Mouse (Mus musculus) midbrain, embryonic 12.5 days (tissue): ENCODE results near the gene Sypl2. TPM values are rescaled to one million over a fixed set of nuclear protein-coding genes. Genes with fewer than 3 reads are reported as not detected.

Experiments used
- ATAC-seq: fragments of 200-750 bp; cut with Nextera tagmentation; 2 replicates; pipeline ENCODE4 v1.8.0; 2017; ENCODE audit warnings: low read depth, moderate TSS enrichment, moderate library complexity; ENCODE audit not compliant: low FRiP score
- H3K27ac ChIP-seq: fragments of 300-500 bp; sonication (generic); replicated peaks from 2 replicates; pipeline ENCODE4 v1.5.1; 2016; ENCODE audit warnings: mild to moderate bottlenecking
- H3K27me3 ChIP-seq: fragments of 300-500 bp; sonication (generic); 2 replicates; pipeline ENCODE4 v1.6.1; 2016; ENCODE audit warnings: mild to moderate bottlenecking
- H3K36me3 ChIP-seq: fragments of 300-500 bp; sonication (generic); 2 replicates; pipeline ENCODE4 v1.6.1; 2016
- H3K4me1 ChIP-seq: fragments of 300-500 bp; sonication (generic); 2 replicates; pipeline ENCODE4 v1.6.1; 2016
- H3K4me2 ChIP-seq: fragments of 300-500 bp; sonication (generic); replicated peaks from 2 replicates; pipeline ENCODE4 v1.6.1; 2016; ENCODE audit warnings: mild to moderate bottlenecking, moderate library complexity
- H3K4me3 ChIP-seq: fragments of 300-500 bp; sonication (generic); 2 replicates; pipeline ENCODE4 v1.5.1; 2016; ENCODE audit warnings: mild to moderate bottlenecking
- H3K9ac ChIP-seq: fragments of 300-500 bp; sonication (generic); replicated peaks from 2 replicates; pipeline ENCODE4 v1.6.1; 2016; ENCODE audit warnings: mild to moderate bottlenecking, moderate library complexity
- H3K9me3 ChIP-seq: fragments of 300-500 bp; sonication (generic); 2 replicates; pipeline ENCODE4 v1.6.1; 2016; ENCODE audit warnings: mild to moderate bottlenecking
- WGBS: fragments of 180-500 bp; shearing (Covaris S2); methylation state at CpG from one replicate; pipeline ENCODE4 v1.1.7; 2016; 5-methylcytosine and 5-hydroxymethylcytosine counted together
- polyA plus RNA-seq: library from polyadenylated mRNA; unstranded; fragments of >200 nt; fragmentation: Nextera tagmentation; extraction: Ambion mirVana; gene quantifications from 2 replicates; pipeline ENCODE4 v1.2.1, GENCODE M21; 2016

Sypl2 gene
- polyA plus RNA-seq, 1 experiment from 2014 or later: 2.0 TPM

- 12% methylated on average over 9 of the region's 11 CpGs for WGBS
- Histone ChIP-seq H3K4me1 (peaks cover 47% of the 10 kb centered on the region), H3K27me3 (no peaks in the 10 kb centered on the region; the same call in 1 of the 2 replicates), H3K27ac (peak overlapping the region; percentile 81), H3K36me3 (no peaks in the 10 kb centered on the region), H3K9me3 (no peaks in the 10 kb centered on the region), H3K4me3 (no peak overlapping the region), H3K4me2 (0 out of 2 replicates have a peak overlapping the region, but pooled peaks have one; percentile 24), H3K9ac (no peak overlapping the region; the same call in 1 of the 2 replicates)
- ATAC-seq: peak; percentile 66
These were observed 59.8 kb downstream of the Sypl2 start for GRCm38 (mm10) chr3:108166486-108167211.

GRCm38 (mm10) chr3:108165532-108166315 is 60.7 kb downstream of the Sypl2 start:
- Histone ChIP-seq H3K27ac (peak overlapping the region; percentile 81), H3K36me3 (no peaks in the 10 kb centered on the region), H3K9me3 (no peaks in the 10 kb centered on the region), H3K4me3 (no peak overlapping the region), H3K9ac (no peak overlapping the region; the same call in 1 of the 2 replicates), H3K4me1 (peaks cover 47% of the 10 kb centered on the region), H3K4me2 (no peak overlapping the region), H3K27me3 (no peaks in the 10 kb centered on the region; the same call in 1 of the 2 replicates)
- 26% methylated on average over 10 of the region's 10 CpGs for WGBS
- ATAC-seq: peak; percentile 18; the same call in 1 of the 2 replicates

- no peak overlapping the region for H3K9ac ChIP-seq
- 30% methylated on average over 9 of the region's 9 CpGs for WGBS
- H3K27me3 ChIP-seq: no peaks in the 10 kb centered on the region; the same call in 1 of the 2 replicates
- H3K27ac ChIP-seq: 0 out of 2 replicates have a peak overlapping the region, but pooled peaks have one; percentile 81
- peaks cover 47% of the 10 kb centered on the region for H3K4me1 ChIP-seq
- ATAC-seq: peak; percentile 65
- no peaks in the 10 kb centered on the region for H3K36me3 ChIP-seq
- H3K9me3 ChIP-seq: no peaks in the 10 kb centered on the region
- no peak overlapping the region for H3K4me3 ChIP-seq
- peak overlapping the region; percentile 38; the same call in 1 of the 2 replicates for H3K4me2 ChIP-seq
These were observed 61.6 kb downstream of the Sypl2 start for GRCm38 (mm10) chr3:108164807-108165206.

- no peak for ATAC-seq
- peaks cover 44% of the 10 kb centered on the region for H3K4me1 ChIP-seq
- no peaks in the 10 kb centered on the region; the same call in 1 of the 2 replicates for H3K27me3 ChIP-seq
- H3K36me3 ChIP-seq: no peaks in the 10 kb centered on the region
- H3K4me2 ChIP-seq: no peak overlapping the region
- H3K4me3 ChIP-seq: no peak overlapping the region
- 62% methylated on average over 5 of the region's 5 CpGs for WGBS
- no peak overlapping the region for H3K9ac ChIP-seq
- H3K27ac ChIP-seq: no peak overlapping the region
- no peaks in the 10 kb centered on the region for H3K9me3 ChIP-seq
These were observed 62.4 kb downstream of the Sypl2 start for GRCm38 (mm10) chr3:108164091-108164490.

Other genes with a start within 250 kb of the Sypl2 start
- 10.5 and 15.6 TPM in 2 replicates for gene Gstm2, start 240.2 kb downstream of the Sypl2 start, polyA plus RNA-seq
- 22.5 and 25.5 TPM in 2 replicates for gene Gstm1, start 208.7 kb downstream of the Sypl2 start, polyA plus RNA-seq
- 12.6 and 13.5 TPM in 2 replicates for gene Gstm4, start 181.8 kb downstream of the Sypl2 start, polyA plus RNA-seq
- 50.7 and 51.5 TPM in 2 replicates for gene Ampd2, start 140.0 kb downstream of the Sypl2 start, polyA plus RNA-seq
- 0.41 and 0.50 TPM in 2 replicates for gene Gnat2, start 133.9 kb downstream of the Sypl2 start, polyA plus RNA-seq
- gene Gnai3, start 80.5 kb downstream of the Sypl2 start, polyA plus RNA-seq: 189 and 199 TPM in 2 replicates
- 0.80 and 1.0 TPM in 2 replicates for gene Gpr61, start 71.8 kb downstream of the Sypl2 start, polyA plus RNA-seq
- gene Amigo1, start 40.3 kb downstream of the Sypl2 start, polyA plus RNA-seq: 7.5 and 9.3 TPM in 2 replicates
- 5.6 TPM in 2 replicates for gene Cyb561d1, start 25.4 kb downstream of the Sypl2 start, polyA plus RNA-seq
- 28.9 and 29.8 TPM in 2 replicates for gene Atxn7l2, start 15.7 kb downstream of the Sypl2 start, polyA plus RNA-seq
- 220 and 232 TPM in 2 replicates for gene Psma5, start 30.3 kb upstream of the Sypl2 start, polyA plus RNA-seq
- gene Sort1, start 57.4 kb upstream of the Sypl2 start, polyA plus RNA-seq: 31.2 and 38.5 TPM in 2 replicates
- not detected in 2 replicates for gene Mybphl, start 138.3 kb upstream of the Sypl2 start, polyA plus RNA-seq
- 60.6 and 61.9 TPM in 2 replicates for gene Psrc1, start 157.2 kb upstream of the Sypl2 start, polyA plus RNA-seq
- gene Celsr2, start 188.9 kb upstream of the Sypl2 start, polyA plus RNA-seq: 73.3 and 78.2 TPM in 2 replicates
- 184 and 192 TPM in 2 replicates for gene Sars, start 218.6 kb upstream of the Sypl2 start, polyA plus RNA-seq